In genomic region chr11:117954819-117955218, GRCm38 (mm10) we compare ENCODE assay signal across 15 mouse cellular contexts. TPM values are rescaled to one million over a fixed set of nuclear protein-coding genes. Genes with fewer than 3 reads are reported as not detected.
DNase-seq lines count a peak whose midpoint lies in the region; ATAC-seq lines count a peak whose summit lies in the region.
"Had no signal": no experiment of that assay in that cellular context is flagged by ENCODE, and none has a peak within 500 bp of the region (broad histone marks: within the 10 kb centered on the region; RNA-seq: fewer than 3 reads in every experiment).

No protein-coding gene starts in this region.

- no peaks in the 10 kb centered on the region for H3K9me3 ChIP-seq in limb, embryonic 12.5 days
- H3K9me3 ChIP-seq: liver, embryonic 12.5 days; midbrain, embryonic 13.5 days had no signal

- H3K4me1 ChIP-seq in limb, embryonic 12.5 days (replicated peaks): peaks cover 45% of the 10 kb centered on the region

- no peak overlapping the region for H3K9ac ChIP-seq in limb, embryonic 12.5 days (replicated peaks)
- H3K9ac ChIP-seq: hindbrain, embryonic 14.5 days; liver, embryonic 12.5 days; midbrain, embryonic 13.5 days had no signal

- DNase-seq in heart, adult 11 months: peak; percentile 92
- DNase-seq in heart, adult 8-10 months (ENCODE audit: low spot score): no peak
- DNase-seq in left cerebral cortex, postnatal 4 days: peak; percentile 58
- DNase-seq in left cerebral cortex, postnatal 14 days (ENCODE audit: low spot score in 2 of 2): no peak
- DNase-seq in 416B (ENCODE audit: low read depth): peak; percentile 50
- DNase-seq in embryo, embryonic 9.5 days (ENCODE audit: extremely low spot score): no peak
- DNase-seq: cerebellum, adult 11-12 months; embryo, embryonic 11 days had no signal

- peaks cover 10% of the 10 kb centered on the region for H3K27me3 ChIP-seq in limb, embryonic 12.5 days

- H3K27ac ChIP-seq in limb, embryonic 12.5 days: peak overlapping the region; percentile 45; the same call in 1 of the 2 replicates
- H3K27ac ChIP-seq: heart, adult 2 months; hindbrain, embryonic 14.5 days; liver, embryonic 12.5 days; midbrain, embryonic 13.5 days had no signal

- H3K4me2 ChIP-seq in limb, embryonic 12.5 days: no peak overlapping the region
- H3K4me2 ChIP-seq: hindbrain, embryonic 14.5 days; liver, embryonic 12.5 days; midbrain, embryonic 13.5 days had no signal

- intact Hi-C loops in left cerebral cortex, postnatal 4 days (cut with DNase I): no loop called here
- intact Hi-C loops in left cerebral cortex, postnatal 14 days (cut with DNase I): no loop called here

- no peaks in the 10 kb centered on the region for H3K36me3 ChIP-seq in limb, embryonic 12.5 days
- H3K36me3 ChIP-seq: liver, embryonic 12.5 days; midbrain, embryonic 13.5 days had no signal

- no peak overlapping the region for H3K4me3 ChIP-seq in limb, embryonic 12.5 days (replicated peaks)
- H3K4me3 ChIP-seq: heart, adult 2 months; liver, embryonic 12.5 days; midbrain, embryonic 13.5 days had no signal

- WGBS in limb, embryonic 12.5 days: 78% methylated on average over 9 of the region's 9 CpGs

- no peak for ATAC-seq in limb, embryonic 12.5 days (ENCODE audit: insufficient number of reproducible peaks, insufficient read depth, low FRiP score, low TSS enrichment, low read depth)
- no peak for ATAC-seq in frontal cortex, adult (ENCODE audit: low TSS enrichment)
- ATAC-seq: activated CD4-positive, CD25-positive, alpha-beta regulatory T cell, adult 4 months; liver, embryonic 12.5 days; midbrain, embryonic 13.5 days had no signal

RNA-seq across cellular contexts. Expression of gene Socs3, which starts 15.0 kb away (rescaled TPM):
- 1 to 10 TPM; 3.8 to 6.2 (median 4.7) TPM for total RNA-seq in heart, adult 8-10 months (2022)
- total RNA-seq in left cerebral cortex, postnatal 4 days (2021): 1 to 10 TPM; 3.8 to 4.1 TPM
- total RNA-seq in left cerebral cortex, postnatal 14 days (2021): 1 to 10 TPM; 3.7 to 3.8 TPM
- polyA plus RNA-seq in limb, embryonic 12.5 days (2016; fragmentation: Nextera tagmentation; extraction: Ambion mirVana): 14.9 and 16.4 TPM in 2 replicates

RNA-seq across cellular contexts. Expression of gene Pgs1, which starts 31.3 kb away (rescaled TPM):
- total RNA-seq in heart, adult 8-10 months (2022): 10 to 100 TPM; 16.4 to 20.6 (median 19.2) TPM
- total RNA-seq in left cerebral cortex, postnatal 4 days (2021): 10 to 100 TPM; 56.9 to 58.6 TPM
- 10 to 100 TPM; 74.4 to 76.2 TPM for total RNA-seq in left cerebral cortex, postnatal 14 days (2021)
- 40.7 and 43.1 TPM in 2 replicates for polyA plus RNA-seq in limb, embryonic 12.5 days (2016; fragmentation: Nextera tagmentation; extraction: Ambion mirVana)

Comparison
In these comparisons a context has a peak if more than half of its experiments do, and no peak if none do; other contexts are left out.
1. DNase-seq: peak in heart, adult 11 months (single experiment), left cerebral cortex, postnatal 4 days (single experiment) and 416B (single experiment); none in heart, adult 8-10 months (single experiment), left cerebral cortex, postnatal 14 days (0 of 2) and embryo, embryonic 9.5 days (single experiment).